Mouse (Mus musculus): ENCODE measurements around the gene Cyth4. TPM values are rescaled to one million over a fixed set of nuclear protein-coding genes. Genes with fewer than 3 reads are reported as not detected.

The Cyth4 gene
- polyA plus RNA-seq, 1 experiment from 2014 or later = 8.5 TPM

GRCm38 (mm10) chr15:78632387-78632786 is 35.5 kb downstream of the Cyth4 start:
- ATAC-seq = no peak
- H3K27ac ChIP-seq (ENCODE audit: low read length) = no peak overlapping the region
- 67% methylated on average over 2 of the region's 2 CpGs for WGBS
- H3K9me3 ChIP-seq (ENCODE audit: control insufficient read depth, low read length) = no peaks in the 10 kb centered on the region
- H3K4me2 ChIP-seq (ENCODE audit: low read depth, low read length) = no peak overlapping the region
- H3K9ac ChIP-seq (ENCODE audit: low read depth, low read length) = no peak overlapping the region
- H3K4me1 ChIP-seq (ENCODE audit: control insufficient read depth, insufficient read depth, low read length) = no peaks in the 10 kb centered on the region
- no peaks in the 10 kb centered on the region for H3K36me3 ChIP-seq (ENCODE audit: control insufficient read depth, insufficient read depth, low read length)
- no peak overlapping the region for H3K4me3 ChIP-seq (ENCODE audit: low read length)
- H3K27me3 ChIP-seq (replicated peaks; ENCODE audit: control insufficient read depth, insufficient read depth, low read length) = 0 out of 2 replicates have a peak, but pooled peaks cover 2% of the 10 kb centered on the region

DNA sequence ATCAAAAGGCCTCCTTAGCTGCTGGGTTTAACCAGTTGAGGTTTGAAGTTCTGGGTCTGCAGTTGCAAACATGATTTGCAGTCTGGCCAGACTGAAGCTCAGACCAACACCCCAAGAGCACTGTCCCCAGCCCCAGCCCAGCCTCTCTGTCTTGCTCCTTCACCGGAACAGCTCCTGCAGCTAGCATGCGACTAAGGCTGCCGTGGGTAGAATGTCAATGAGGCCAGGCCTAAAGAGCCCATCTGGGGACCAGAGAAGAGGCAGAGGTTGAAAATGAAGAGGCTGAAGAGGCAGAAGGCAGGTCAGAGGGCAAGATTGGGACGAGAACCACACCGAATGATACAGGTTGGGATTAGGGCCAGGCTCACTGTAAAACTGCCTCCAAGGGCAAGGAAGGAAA is 36.6 kb downstream of the Cyth4 start:
- H3K36me3 ChIP-seq (ENCODE audit: control insufficient read depth, insufficient read depth, low read length) = no peaks in the 10 kb centered on the region
- H3K27ac ChIP-seq (ENCODE audit: low read length) = no peak overlapping the region
- no peaks in the 10 kb centered on the region for H3K9me3 ChIP-seq (ENCODE audit: control insufficient read depth, low read length)
- WGBS = 78% methylated on average over 5 of the region's 5 CpGs
- no peaks in the 10 kb centered on the region for H3K4me1 ChIP-seq (ENCODE audit: control insufficient read depth, insufficient read depth, low read length)
- H3K4me3 ChIP-seq (ENCODE audit: low read length) = no peak overlapping the region
- H3K9ac ChIP-seq (ENCODE audit: low read depth, low read length) = no peak overlapping the region
- no peak overlapping the region for H3K4me2 ChIP-seq (ENCODE audit: low read depth, low read length)
- 0 out of 2 replicates have a peak, but pooled peaks cover 2% of the 10 kb centered on the region for H3K27me3 ChIP-seq (replicated peaks; ENCODE audit: control insufficient read depth, insufficient read depth, low read length)
- ATAC-seq = no peak

DNA sequence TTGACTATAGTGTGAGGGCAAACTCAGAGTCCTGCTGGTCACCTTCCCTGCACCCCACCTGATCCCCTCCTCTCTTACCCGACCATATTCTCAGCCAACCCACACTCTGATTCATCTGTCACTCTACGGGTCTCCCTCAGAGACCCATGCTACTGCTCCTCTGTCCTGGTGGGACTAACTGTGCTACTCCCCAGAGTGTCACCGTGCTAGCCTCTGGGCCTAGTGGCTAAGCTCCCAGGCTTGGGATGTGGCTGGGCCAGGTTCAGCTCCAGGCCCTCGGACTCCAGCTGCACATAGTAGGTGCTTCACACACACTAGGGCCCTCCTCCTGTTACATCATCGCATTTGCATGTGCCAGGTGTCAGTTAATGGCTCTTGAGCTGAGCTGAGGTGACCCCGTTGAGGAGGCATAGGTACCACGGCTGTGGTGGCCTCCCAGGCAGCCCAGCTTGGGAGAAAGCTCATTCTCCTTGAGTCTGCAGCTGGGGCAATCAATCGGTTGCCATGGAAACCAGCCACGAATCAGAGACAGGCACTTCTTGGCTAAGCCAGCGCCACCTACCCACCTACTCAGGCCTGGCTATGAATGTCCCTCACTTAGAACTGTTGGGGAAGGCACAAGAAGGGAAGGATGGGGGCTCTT is 37.4 kb downstream of the Cyth4 start:
- Histone ChIP-seq H3K4me1 (ENCODE audit: control insufficient read depth, insufficient read depth, low read length) (no peaks in the 10 kb centered on the region), H3K9me3 (ENCODE audit: control insufficient read depth, low read length) (no peaks in the 10 kb centered on the region), H3K36me3 (ENCODE audit: control insufficient read depth, insufficient read depth, low read length) (no peaks in the 10 kb centered on the region), H3K9ac (ENCODE audit: low read depth, low read length) (no peak overlapping the region), H3K27ac (ENCODE audit: low read length) (no peak overlapping the region), H3K4me3 (ENCODE audit: low read length) (no peak overlapping the region), H3K27me3 (replicated peaks; ENCODE audit: control insufficient read depth, insufficient read depth, low read length) (0 out of 2 replicates have a peak, but pooled peaks cover 2% of the 10 kb centered on the region), H3K4me2 (ENCODE audit: low read depth, low read length) (no peak overlapping the region)
- 29% methylated on average over 10 of the region's 10 CpGs for WGBS
- ATAC-seq = no peak

DNA sequence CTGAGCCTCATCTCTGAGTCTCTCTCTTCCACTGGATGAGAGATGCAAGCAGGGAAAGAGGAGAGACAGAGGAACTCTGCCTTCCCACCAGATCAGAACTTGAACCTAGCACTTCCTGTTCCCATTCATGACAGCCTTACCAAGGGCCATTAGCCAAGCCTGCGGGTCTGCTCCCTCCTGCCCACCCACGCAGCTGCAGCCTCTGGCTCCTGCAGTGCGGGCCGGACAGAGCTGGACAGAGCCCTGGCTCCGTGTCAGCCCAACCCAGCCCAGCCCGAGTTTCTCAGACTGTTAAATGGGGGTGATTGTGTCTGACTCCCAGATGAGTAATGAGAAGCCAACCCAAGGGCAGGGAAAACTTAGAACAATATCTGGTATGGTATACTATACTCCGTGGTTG is 38.4 kb downstream of the Cyth4 start:
- H3K27ac ChIP-seq (ENCODE audit: low read length) = no peak overlapping the region
- H3K36me3 ChIP-seq (ENCODE audit: control insufficient read depth, insufficient read depth, low read length) = no peaks in the 10 kb centered on the region
- H3K4me3 ChIP-seq (ENCODE audit: low read length) = no peak overlapping the region
- no peaks in the 10 kb centered on the region for H3K4me1 ChIP-seq (ENCODE audit: control insufficient read depth, insufficient read depth, low read length)
- 36% methylated on average over 7 of the region's 7 CpGs for WGBS
- H3K4me2 ChIP-seq (ENCODE audit: low read depth, low read length) = no peak overlapping the region
- H3K9ac ChIP-seq (ENCODE audit: low read depth, low read length) = no peak overlapping the region
- H3K9me3 ChIP-seq (ENCODE audit: control insufficient read depth, low read length) = no peaks in the 10 kb centered on the region
- 0 out of 2 replicates have a peak, but pooled peaks cover 2% of the 10 kb centered on the region for H3K27me3 ChIP-seq (replicated peaks; ENCODE audit: control insufficient read depth, insufficient read depth, low read length)
- ATAC-seq = no peak

DNA sequence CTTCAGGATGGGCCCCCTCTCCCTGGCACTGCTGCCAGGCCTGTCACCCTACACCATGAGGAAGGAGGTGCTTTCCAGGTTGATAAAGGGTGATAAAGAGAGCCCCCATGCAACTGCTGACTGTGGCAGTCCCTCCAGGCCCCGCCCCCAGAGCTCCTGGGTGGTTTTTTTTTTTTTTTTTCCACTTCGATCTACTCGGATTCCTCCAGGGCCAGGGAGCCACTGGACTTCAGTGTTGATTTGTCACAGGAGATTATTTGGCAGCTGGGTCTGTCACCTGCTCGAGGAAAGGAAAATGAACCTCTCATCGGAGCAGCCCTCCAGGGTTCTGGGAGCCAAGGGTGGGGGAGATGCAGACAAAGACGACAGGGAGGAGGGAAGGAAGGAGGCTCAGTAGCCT is 46.8 kb downstream of the Cyth4 start:
- Histone ChIP-seq H3K9ac (ENCODE audit: low read depth, low read length) (no peak overlapping the region), H3K27ac (ENCODE audit: low read length) (no peak overlapping the region), H3K9me3 (ENCODE audit: control insufficient read depth, low read length) (no peaks in the 10 kb centered on the region), H3K36me3 (ENCODE audit: control insufficient read depth, insufficient read depth, low read length) (no peaks in the 10 kb centered on the region), H3K4me1 (ENCODE audit: control insufficient read depth, insufficient read depth, low read length) (no peaks in the 10 kb centered on the region), H3K4me2 (ENCODE audit: low read depth, low read length) (no peak overlapping the region), H3K27me3 (replicated peaks; ENCODE audit: control insufficient read depth, insufficient read depth, low read length) (no peaks in the 10 kb centered on the region), H3K4me3 (ENCODE audit: low read length) (no peak overlapping the region)
- ATAC-seq = no peak
- 15% methylated on average over 6 of the region's 6 CpGs for WGBS

DNA sequence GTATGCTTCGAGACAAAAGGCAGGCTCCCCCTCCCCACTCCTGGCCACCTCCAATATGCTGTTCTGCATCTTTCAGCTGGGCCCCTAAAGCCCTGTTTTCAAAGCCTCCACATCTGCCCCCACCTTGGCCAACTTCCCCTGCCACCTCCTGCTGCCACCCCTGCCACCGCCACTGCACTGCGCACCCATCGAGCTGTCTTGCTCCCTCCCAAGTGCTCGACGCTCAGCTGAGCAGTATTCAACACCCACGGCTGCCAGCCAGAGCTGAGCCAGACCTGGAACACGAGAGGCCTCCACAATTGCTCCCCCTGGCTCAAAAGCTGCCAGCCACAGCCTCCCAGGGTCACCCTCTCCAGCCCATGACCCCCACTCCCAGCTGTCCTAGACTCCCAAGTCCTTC is 47.8 kb downstream of the Cyth4 start:
- no peak overlapping the region for H3K4me2 ChIP-seq (ENCODE audit: low read depth, low read length)
- 46% methylated on average over 8 of the region's 8 CpGs for WGBS
- no peak overlapping the region for H3K4me3 ChIP-seq (ENCODE audit: low read length)
- H3K36me3 ChIP-seq (ENCODE audit: control insufficient read depth, insufficient read depth, low read length) = no peaks in the 10 kb centered on the region
- no peak for ATAC-seq
- H3K9me3 ChIP-seq (ENCODE audit: control insufficient read depth, low read length) = no peaks in the 10 kb centered on the region
- no peak overlapping the region for H3K9ac ChIP-seq (ENCODE audit: low read depth, low read length)
- no peaks in the 10 kb centered on the region for H3K4me1 ChIP-seq (ENCODE audit: control insufficient read depth, insufficient read depth, low read length)
- H3K27me3 ChIP-seq (replicated peaks; ENCODE audit: control insufficient read depth, insufficient read depth, low read length) = no peaks in the 10 kb centered on the region
- no peak overlapping the region for H3K27ac ChIP-seq (ENCODE audit: low read length)

GRCm38 (mm10) chr15:78647746-78648145 is 50.9 kb downstream of the Cyth4 start:
- 73% methylated on average over 4 of the region's 4 CpGs for WGBS
- H3K9ac ChIP-seq (ENCODE audit: low read depth, low read length) = no peak overlapping the region
- H3K27ac ChIP-seq (ENCODE audit: low read length) = no peak overlapping the region
- H3K4me3 ChIP-seq (ENCODE audit: low read length) = no peak overlapping the region
- no peaks in the 10 kb centered on the region for H3K9me3 ChIP-seq (ENCODE audit: control insufficient read depth, low read length)
- no peaks in the 10 kb centered on the region for H3K4me1 ChIP-seq (ENCODE audit: control insufficient read depth, insufficient read depth, low read length)
- no peaks in the 10 kb centered on the region for H3K27me3 ChIP-seq (replicated peaks; ENCODE audit: control insufficient read depth, insufficient read depth, low read length)
- no peaks in the 10 kb centered on the region for H3K36me3 ChIP-seq (ENCODE audit: control insufficient read depth, insufficient read depth, low read length)
- ATAC-seq = no peak
- H3K4me2 ChIP-seq (ENCODE audit: low read depth, low read length) = no peak overlapping the region

GRCm38 (mm10) chr15:78651169-78651568 is 54.3 kb downstream of the Cyth4 start:
- 41% methylated on average over 4 of the region's 4 CpGs for WGBS
- Histone ChIP-seq H3K27me3 (replicated peaks; ENCODE audit: control insufficient read depth, insufficient read depth, low read length) (no peaks in the 10 kb centered on the region), H3K36me3 (ENCODE audit: control insufficient read depth, insufficient read depth, low read length) (no peaks in the 10 kb centered on the region), H3K9me3 (ENCODE audit: control insufficient read depth, low read length) (no peaks in the 10 kb centered on the region), H3K4me1 (ENCODE audit: control insufficient read depth, insufficient read depth, low read length) (no peaks in the 10 kb centered on the region), H3K4me2 (ENCODE audit: low read depth, low read length) (no peak overlapping the region), H3K4me3 (ENCODE audit: low read length) (no peak overlapping the region), H3K27ac (ENCODE audit: low read length) (no peak overlapping the region), H3K9ac (ENCODE audit: low read depth, low read length) (no peak overlapping the region)
- no peak for ATAC-seq

DNA sequence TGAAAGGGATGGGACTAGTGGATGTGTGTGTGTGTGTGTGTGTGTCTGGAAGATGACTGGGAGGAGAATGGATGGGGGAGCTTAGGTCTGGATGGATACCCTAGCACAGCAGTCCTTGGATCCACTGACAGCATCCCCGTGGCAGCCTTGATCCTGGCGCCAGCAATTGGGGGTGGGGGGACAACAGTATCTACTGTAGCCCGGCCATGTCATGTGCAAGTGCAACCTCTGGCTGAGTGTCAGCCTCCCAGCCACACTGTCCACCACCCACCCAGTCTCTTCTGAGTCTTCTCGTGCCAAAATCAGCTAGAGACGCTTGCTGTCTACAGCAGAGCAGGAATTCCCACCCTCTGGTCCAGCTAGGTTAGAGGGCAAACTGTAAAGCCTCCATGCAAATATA is 67.4 kb downstream of the Cyth4 start:
- Histone ChIP-seq H3K4me2 (ENCODE audit: low read depth, low read length) (no peak overlapping the region), H3K9ac (ENCODE audit: low read depth, low read length) (no peak overlapping the region), H3K4me3 (ENCODE audit: low read length) (no peak overlapping the region), H3K27me3 (replicated peaks; ENCODE audit: control insufficient read depth, insufficient read depth, low read length) (no peaks in the 10 kb centered on the region), H3K9me3 (ENCODE audit: control insufficient read depth, low read length) (no peaks in the 10 kb centered on the region), H3K36me3 (ENCODE audit: control insufficient read depth, insufficient read depth, low read length) (no peaks in the 10 kb centered on the region), H3K27ac (ENCODE audit: low read length) (no peak overlapping the region), H3K4me1 (ENCODE audit: control insufficient read depth, insufficient read depth, low read length) (no peaks in the 10 kb centered on the region)
- 60% methylated on average over 5 of the region's 5 CpGs for WGBS
- ATAC-seq = no peak

All from intestine, embryonic 16.5 days (tissue).